Mouse (Mus musculus) liver, postnatal 0 days (tissue): ENCODE measurements around the gene Coro6. TPM values are rescaled to one million over a fixed set of nuclear protein-coding genes. Genes with fewer than 3 reads are reported as not detected.

Experiments
- ATAC-seq: fragments of 200-750 bp; cut with Nextera tagmentation; 2 replicates; pipeline ENCODE4 v1.8.0; 2017; ENCODE audit warnings: mild to moderate bottlenecking, moderate library complexity
- DNase-seq: peaks from one replicate; pipeline ENCODE4 v3.0.0-alpha.2; 2016
- H3K27ac ChIP-seq: fragments of 300-500 bp; sonication (generic); 2 replicates; pipeline ENCODE4 v1.5.1; 2014; ENCODE audit warnings: antibody characterized with exemption, moderate library complexity, mild to moderate bottlenecking, low read depth
- H3K27me3 ChIP-seq: fragments of 300-500 bp; sonication (generic); 2 replicates; pipeline ENCODE4 v1.6.1; 2014; ENCODE audit warnings: low read length, control low read depth, mixed read lengths; ENCODE audit not compliant: insufficient read depth
- H3K36me3 ChIP-seq: fragments of 300-500 bp; sonication (generic); replicated peaks from 2 replicates; pipeline ENCODE4 v1.6.1; 2014; ENCODE audit warnings: mild to moderate bottlenecking, control low read depth, low read length, moderate library complexity, mixed read lengths; ENCODE audit not compliant: insufficient read depth
- H3K4me1 ChIP-seq: fragments of 300-500 bp; sonication (generic); 2 replicates; pipeline ENCODE4 v1.6.1; 2014; ENCODE audit warnings: antibody characterized with exemption, mild to moderate bottlenecking, control low read depth; ENCODE audit not compliant: insufficient read depth
- H3K4me2 ChIP-seq: fragments of 300-500 bp; sonication (generic); 2 replicates; pipeline ENCODE4 v1.6.1; 2014; ENCODE audit warnings: low read depth, mild to moderate bottlenecking, low read length, moderate library complexity, mixed read lengths
- H3K4me3 ChIP-seq: fragments of 300-500 bp; sonication (generic); 2 replicates; pipeline ENCODE4 v1.5.1; 2014; ENCODE audit warnings: low read depth, low read length
- H3K9ac ChIP-seq: fragments of 300-500 bp; sonication (generic); replicated peaks from 2 replicates; pipeline ENCODE4 v1.6.1; 2014; ENCODE audit warnings: mild to moderate bottlenecking, moderate library complexity
- H3K9me3 ChIP-seq: fragments of 300-500 bp; sonication (generic); 2 replicates; pipeline ENCODE4 v1.6.1; 2016; ENCODE audit warnings: mild to moderate bottlenecking, control low read depth, low read length, mixed read lengths
- CTCF ChIP-seq: sonication (generic); IDR thresholded peaks from 2 replicates; pipeline ENCODE4 v1.5.1; 2016; ENCODE audit warnings: antibody characterized with exemption, low read depth
- EP300 ChIP-seq: IDR thresholded peaks from 2 replicates; pipeline ENCODE4 v1.6.1; 2016; ENCODE audit warnings: antibody characterized with exemption, low read depth, mild to moderate bottlenecking
- WGBS: fragments of 180-500 bp; shearing (Covaris S2); extraction: QIAGEN DNeasy Blood & Tissue Kit; methylation state at CpG from one replicate; pipeline ENCODE4 v1.1.7; 2014; ENCODE audit not compliant: insufficient replicate concordance; 5-methylcytosine and 5-hydroxymethylcytosine counted together
- polyA plus RNA-seq: library from polyadenylated mRNA; unstranded; fragments of >200 nt; fragmentation: Nextera tagmentation; extraction: Ambion mirVana; gene quantifications from 2 replicates; pipeline ENCODE4 v1.2.1, GENCODE M21; 2015

The Coro6 gene
- polyA plus RNA-seq, 1 experiment from 2014 or later = 0.05 TPM

- H3K9me3 ChIP-seq = no peaks in the 10 kb centered on the region
- WGBS = 9% methylated on average over 39 of the region's 39 CpGs
- peak within 1 kb of the TSS; percentile 60 for H3K4me3 ChIP-seq
- H3K9ac ChIP-seq = peak within 1 kb of the TSS; percentile 68
- H3K4me1 ChIP-seq = peaks cover 56% of the 10 kb centered on the region
- TF ChIP-seq CTCF (no peak), EP300 (no peak)
- DNase-seq = peak; percentile 62
- H3K36me3 ChIP-seq = no peaks in the 10 kb centered on the region
- H3K27ac ChIP-seq = peak within 1 kb of the TSS; percentile 94
- H3K4me2 ChIP-seq = peak within 1 kb of the TSS; percentile 82
- no peak for ATAC-seq
- peaks cover 18% of the 10 kb centered on the region for H3K27me3 ChIP-seq
These were observed 53.7 kb downstream of the Coro6 start, which contains the start of gene Trp53i13 for GRCm38 (mm10) chr11:77515637-77516552. TSS of gene Trp53i13 (minus strand) at chr11:77515980.

DNA sequence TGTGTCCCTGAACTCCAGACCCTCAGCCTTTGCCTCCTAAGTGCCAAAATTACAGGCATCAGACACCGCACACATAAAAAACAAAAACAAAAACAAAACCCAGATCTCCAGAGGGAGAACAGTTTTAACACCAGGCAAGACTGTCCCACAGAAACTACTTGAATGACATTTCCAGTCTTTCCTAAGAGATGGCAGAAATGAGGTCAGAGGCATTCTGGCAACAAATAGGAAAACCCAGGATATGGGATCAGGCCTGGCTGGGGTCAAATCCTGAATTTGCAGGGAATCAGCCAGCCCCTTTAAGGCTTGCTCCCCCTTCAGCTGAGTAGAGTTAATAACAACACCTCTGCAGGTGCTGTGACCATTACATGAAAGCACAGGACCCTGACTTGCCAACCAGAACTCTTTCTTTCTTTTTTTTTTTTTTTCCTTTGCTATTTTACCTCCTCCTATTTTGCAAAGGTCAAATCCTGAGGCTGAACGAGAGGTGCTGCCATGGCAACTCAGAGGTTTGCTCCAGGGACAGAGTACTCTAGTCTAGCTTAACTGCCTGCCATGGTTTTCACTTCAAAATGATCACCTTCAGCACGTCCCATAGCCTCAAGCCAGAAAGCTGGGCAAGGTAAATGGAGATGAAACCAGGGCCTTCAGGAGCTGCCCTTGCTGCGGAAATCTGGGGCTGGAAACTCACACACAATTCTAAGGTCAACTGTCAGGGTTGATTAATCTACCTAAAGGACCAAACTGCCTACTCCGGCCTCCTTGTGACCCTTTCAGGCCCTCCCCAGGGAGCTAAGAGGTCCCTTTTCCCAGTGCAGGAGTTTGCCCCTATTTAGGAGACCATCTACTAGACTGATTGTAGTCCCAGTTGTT lies 54.6 kb downstream of the Coro6 start:
- no peak overlapping the region for H3K9ac ChIP-seq
- no peak for DNase-seq
- H3K4me2 ChIP-seq = peak overlapping the region; percentile 82
- H3K4me1 ChIP-seq = peaks cover 58% of the 10 kb centered on the region
- no peak overlapping the region for H3K27ac ChIP-seq
- no peak for ATAC-seq
- H3K27me3 ChIP-seq = peaks cover 18% of the 10 kb centered on the region
- no peaks in the 10 kb centered on the region for H3K36me3 ChIP-seq
- no peaks in the 10 kb centered on the region for H3K9me3 ChIP-seq
- WGBS = 72% methylated on average over 5 of the region's 5 CpGs
- peak overlapping the region; percentile 60; the same call in 1 of the 2 replicates for H3K4me3 ChIP-seq
- TF ChIP-seq CTCF (no peak), EP300 (no peak)

GRCm38 (mm10) chr11:77518051-77518798 lies 56.0 kb downstream of the Coro6 start:
- Histone ChIP-seq H3K4me3 (no peak overlapping the region), H3K27me3 (peaks cover 18% of the 10 kb centered on the region), H3K4me2 (peak overlapping the region; percentile 9; the same call in 1 of the 2 replicates), H3K36me3 (no peaks in the 10 kb centered on the region), H3K27ac (peak overlapping the region; percentile 86), H3K9ac (peak overlapping the region; percentile 9; the same call in 1 of the 2 replicates), H3K4me1 (peaks cover 51% of the 10 kb centered on the region), H3K9me3 (no peaks in the 10 kb centered on the region)
- TF ChIP-seq EP300 (no peak), CTCF (no peak)
- 51% methylated on average over 26 of the region's 27 CpGs for WGBS
- peak; percentile 18 for DNase-seq
- no peak for ATAC-seq

DNA sequence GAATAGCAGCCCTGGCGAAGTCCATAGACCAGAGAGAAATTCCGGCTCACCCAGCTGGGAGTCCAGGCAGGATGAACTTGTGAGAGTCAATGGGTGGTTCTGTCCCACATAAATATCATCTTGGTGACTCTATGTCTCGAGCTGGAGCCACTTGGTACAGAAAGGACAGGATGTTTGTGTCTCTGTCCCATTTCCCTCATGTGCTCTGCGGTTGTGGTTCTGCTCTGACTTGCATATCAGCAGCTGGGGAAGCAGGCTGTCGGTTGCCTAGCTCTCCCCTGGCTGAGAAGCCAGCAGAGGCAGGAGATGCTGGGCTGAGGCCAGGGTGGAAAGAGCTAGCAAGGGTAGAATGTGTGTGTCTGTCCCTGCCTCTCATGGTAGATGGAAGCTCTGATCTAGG lies 56.8 kb downstream of the Coro6 start, which contains the start of gene Gm10392:
Gene Gm10392, minus strand, starts transcription at position 156 of the 400 bp plus-strand sequence.
- peak; percentile 54 for DNase-seq
- 21% methylated on average over 5 of the region's 5 CpGs for WGBS
- Histone ChIP-seq H3K9ac (peak within 1 kb of the TSS; percentile 9; the same call in 1 of the 2 replicates), H3K27ac (peak within 1 kb of the TSS; percentile 86), H3K27me3 (peaks cover 18% of the 10 kb centered on the region), H3K36me3 (no peaks in the 10 kb centered on the region), H3K4me3 (no peak within 1 kb of the TSS), H3K4me2 (peak within 1 kb of the TSS; percentile 9; the same call in 1 of the 2 replicates), H3K9me3 (no peaks in the 10 kb centered on the region), H3K4me1 (peaks cover 44% of the 10 kb centered on the region)
- TF ChIP-seq EP300 = no peak
- no peak for ATAC-seq

Other genes with a start within 250 kb of the Coro6 start
- gene Ssh2, start 246.1 kb upstream of the Coro6 start, polyA plus RNA-seq = 3.7 and 4.4 TPM in 2 replicates
- 0.53 and 0.72 TPM in 2 replicates for gene Ankrd13b, start 27.3 kb downstream of the Coro6 start, polyA plus RNA-seq
- gene Git1, start 31.2 kb downstream of the Coro6 start, polyA plus RNA-seq = 2.1 and 2.5 TPM in 2 replicates
- 16.2 and 18.5 TPM in 2 replicates for gene Abhd15, start 52.7 kb downstream of the Coro6 start, polyA plus RNA-seq
- gene Trp53i13, start 53.6 kb downstream of the Coro6 start, polyA plus RNA-seq = 4.8 and 5.4 TPM in 2 replicates
- 0.18 and 0.28 TPM in 2 replicates for gene Gm10392, start 56.8 kb downstream of the Coro6 start, polyA plus RNA-seq
- 4.8 and 5.0 TPM in 2 replicates for gene Taok1, start 145.4 kb downstream of the Coro6 start, polyA plus RNA-seq
- gene Nufip2, start 223.7 kb downstream of the Coro6 start, polyA plus RNA-seq = 2.0 and 2.4 TPM in 2 replicates